In the genomic region with DNA sequence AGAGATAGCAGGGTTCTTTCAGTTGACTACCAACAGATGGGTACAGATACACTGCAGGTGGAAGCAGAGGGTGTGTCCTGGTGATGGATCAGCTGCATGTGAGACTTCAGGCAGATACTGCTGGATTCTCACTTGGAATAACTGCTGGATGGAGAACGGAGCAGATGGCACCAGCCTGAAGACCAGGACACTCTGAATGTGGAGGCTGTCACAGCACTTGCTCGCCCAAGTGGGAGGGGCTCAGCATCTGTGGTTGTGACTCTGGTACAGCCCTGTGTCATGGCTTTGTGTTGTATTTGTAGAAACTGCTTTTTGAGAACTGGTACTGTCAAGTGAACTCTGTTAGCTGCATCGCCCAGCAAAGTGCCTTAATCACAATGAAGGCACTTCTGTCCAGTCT, we compare ENCODE assay signal across 23 mouse cellular contexts.
A peak's percentile ranks its signal among the peaks of the same experiment; 100 is the strongest.
DNase-seq lines count a peak whose midpoint lies in the region; ATAC-seq lines count a peak whose summit lies in the region.
"Had no signal": no experiment of that assay in that cellular context is flagged by ENCODE, and none has a peak within 500 bp of the region (broad histone marks: within the 10 kb centered on the region; RNA-seq: fewer than 3 reads in every experiment).

No protein-coding gene starts in this region.

- H3K4me2 ChIP-seq in forebrain, embryonic 12.5 days = no peak overlapping the region
- H3K4me2 ChIP-seq in forebrain, embryonic 11.5 days (ENCODE audit: low read depth, low read length, severe bottlenecking) = no peak overlapping the region
- H3K4me2 ChIP-seq in forebrain, embryonic 14.5 days (ENCODE audit: low read length) = no peak overlapping the region
- H3K4me2 ChIP-seq: intestine, embryonic 15.5 days; liver, embryonic 11.5 days; lung, embryonic 14.5 days; neural tube, embryonic 15.5 days had no signal

- peaks cover 13% of the 10 kb centered on the region for H3K4me1 ChIP-seq in forebrain, embryonic 12.5 days
- H3K4me1 ChIP-seq in forebrain, embryonic 11.5 days (replicated peaks; ENCODE audit: control insufficient read depth, insufficient read depth, low read length) = no peaks in the 10 kb centered on the region
- peaks cover 17% of the 10 kb centered on the region for H3K4me1 ChIP-seq in forebrain, embryonic 14.5 days (ENCODE audit: control insufficient read depth, insufficient read depth, low read length)
- H3K4me1 ChIP-seq: intestine, embryonic 15.5 days; limb, embryonic 10.5 days had no signal

- DNase-seq in forebrain, embryonic 11.5 days (ENCODE audit: low spot score) = no peak
- DNase-seq in layer of hippocampus, adult 11-12 months (ENCODE audit: low spot score) = peak; percentile 52
- no peak for DNase-seq in layer of hippocampus, postnatal 25 days (ENCODE audit: extremely low spot score in 1 of 2, low spot score in 1 of 2)
- DNase-seq in forebrain, embryonic 14.5 days (ENCODE audit: low spot score) = peak; percentile 40
- peak; percentile 42 to 46 for DNase-seq in layer of hippocampus, adult 8-10 months (ENCODE audit: low spot score in 2 of 2)
- no peak for DNase-seq in lung, postnatal 36 days
- DNase-seq: adrenal gland, adult 8-10 months; cerebellum, adult 9-11 months; gastrocnemius, postnatal 25 days; heart, postnatal 14 days; kidney, postnatal 4 days; lung, embryonic 14.5 days; midbrain, embryonic 14.5 days; retina, postnatal 1 day; spleen, adult 18-20 months had no signal

- H3K36me3 ChIP-seq in forebrain, embryonic 12.5 days (replicated peaks) = no peaks in the 10 kb centered on the region
- H3K36me3 ChIP-seq in forebrain, embryonic 11.5 days (ENCODE audit: control insufficient read depth, insufficient read depth, low read length) = no peaks in the 10 kb centered on the region
- no peaks in the 10 kb centered on the region for H3K36me3 ChIP-seq in forebrain, embryonic 14.5 days (ENCODE audit: control insufficient read depth, insufficient read depth, low read length)
- H3K36me3 ChIP-seq: intestine, embryonic 15.5 days; limb, embryonic 10.5 days; neural tube, embryonic 15.5 days had no signal

- H3K27me3 ChIP-seq in forebrain, embryonic 12.5 days = no peaks in the 10 kb centered on the region
- H3K27me3 ChIP-seq in forebrain, embryonic 11.5 days (ENCODE audit: control insufficient read depth, insufficient read depth, low read length) = no peaks in the 10 kb centered on the region
- no peaks in the 10 kb centered on the region for H3K27me3 ChIP-seq in forebrain, embryonic 14.5 days (replicated peaks; ENCODE audit: control insufficient read depth, insufficient read depth, low read length)
- H3K27me3 ChIP-seq: CH12.LX; intestine, embryonic 15.5 days; neural tube, embryonic 15.5 days had no signal

- 87% methylated on average over 3 of the region's 3 CpGs for WGBS in forebrain, embryonic 12.5 days
- 86% methylated on average over 3 of the region's 3 CpGs for WGBS in forebrain, embryonic 11.5 days
- WGBS in forebrain, embryonic 14.5 days = 88% methylated on average over 3 of the region's 3 CpGs

- H3K9me3 ChIP-seq in forebrain, embryonic 12.5 days = no peaks in the 10 kb centered on the region
- no peaks in the 10 kb centered on the region for H3K9me3 ChIP-seq in forebrain, embryonic 11.5 days (ENCODE audit: control insufficient read depth, low read length)
- no peaks in the 10 kb centered on the region for H3K9me3 ChIP-seq in forebrain, embryonic 14.5 days (replicated peaks; ENCODE audit: control insufficient read depth, low read length)
- H3K9me3 ChIP-seq: intestine, embryonic 15.5 days; limb, embryonic 10.5 days; neural tube, embryonic 15.5 days had no signal

- H3K9ac ChIP-seq in forebrain, embryonic 12.5 days = no peak overlapping the region
- H3K9ac ChIP-seq in forebrain, embryonic 11.5 days (ENCODE audit: low read length) = no peak overlapping the region
- H3K9ac ChIP-seq in forebrain, embryonic 14.5 days (ENCODE audit: low read length) = no peak overlapping the region
- H3K9ac ChIP-seq: intestine, embryonic 15.5 days; lung, embryonic 14.5 days; neural tube, embryonic 15.5 days had no signal

- no peak overlapping the region for H3K4me3 ChIP-seq in forebrain, embryonic 12.5 days (replicated peaks)
- no peak overlapping the region for H3K4me3 ChIP-seq in forebrain, embryonic 11.5 days (ENCODE audit: low read depth, low read length)
- no peak overlapping the region for H3K4me3 ChIP-seq in forebrain, embryonic 14.5 days (ENCODE audit: low read depth, low read length)
- H3K4me3 ChIP-seq: intestine, embryonic 15.5 days; limb, embryonic 10.5 days; myocyte; neural tube, embryonic 15.5 days had no signal

- H3K27ac ChIP-seq in forebrain, embryonic 12.5 days = no peak overlapping the region
- no peak overlapping the region for H3K27ac ChIP-seq in forebrain, embryonic 11.5 days (ENCODE audit: low read depth, low read length)
- no peak overlapping the region for H3K27ac ChIP-seq in forebrain, embryonic 14.5 days (ENCODE audit: low read depth, low read length)
- H3K27ac ChIP-seq: intestine, embryonic 15.5 days; limb, embryonic 10.5 days; neural tube, embryonic 15.5 days had no signal

- peak; percentile 30; the same call in 1 of the 2 replicates for ATAC-seq in forebrain, embryonic 12.5 days (ENCODE audit: low FRiP score)
- ATAC-seq in forebrain, embryonic 11.5 days (replicated peaks; ENCODE audit: low FRiP score) = no peak
- peak; percentile 33; the same call in 1 of the 2 replicates for ATAC-seq in forebrain, embryonic 14.5 days
- no peak for ATAC-seq in activated CD4-positive, CD25-positive, alpha-beta regulatory T cell, adult 4 months
- ATAC-seq: intestine, embryonic 15.5 days had no signal

Comparison
In these comparisons a context has a peak if more than half of its experiments do, and no peak if none do; other contexts are left out.
1. ATAC-seq: peak in forebrain, embryonic 12.5 days (single experiment) and forebrain, embryonic 14.5 days (single experiment); none in forebrain, embryonic 11.5 days (single experiment) and activated CD4-positive, CD25-positive, alpha-beta regulatory T cell, adult 4 months (single experiment).
2. DNase-seq: peak in layer of hippocampus, adult 11-12 months (single experiment), forebrain, embryonic 14.5 days (single experiment) and layer of hippocampus, adult 8-10 months (2 of 2); none in forebrain, embryonic 11.5 days (single experiment), layer of hippocampus, postnatal 25 days (0 of 2) and lung, postnatal 36 days (single experiment).